Mouse (Mus musculus): ENCODE measurements around the gene Parp14. TPM values are rescaled to one million over a fixed set of nuclear protein-coding genes. Genes with fewer than 3 reads are reported as not detected.

Parp14 gene
- total and polyA plus RNA-seq, 3 experiments: 1.2 to 1.5 TPM; not detected in 1

GRCm38 (mm10) chr16:35856766-35857165 is 14.6 kb downstream of the Parp14 start (continued):
- TF ChIP-seq POLR2AphosphoS5 (IDR thresholded peaks at IDR 0.05; ENCODE audit: borderline replicate concordance, low read depth, low read length): no peak

GRCm38 (mm10) chr16:35855846-35856245 is 15.5 kb downstream of the Parp14 start:
- Histone ChIP-seq H3K27ac (ENCODE audit: control insufficient read depth, low read depth, low read length) (no peak overlapping the region), H3K36me3 (ENCODE audit: control insufficient read depth in 1 of 2, insufficient read depth in 2 of 2, low read length in 2 of 2) (peaks cover 0 to 9% of the 10 kb centered on the region in 2 experiments; a peak in 2 of 4 replicates), H3K4me3 (ENCODE audit: control insufficient read depth in 1 of 2, insufficient read depth in 1 of 2, low read depth in 2 of 2, low read length in 2 of 2) (no peak overlapping the region), H3K9me3 (replicated peaks; ENCODE audit: insufficient read depth, low read length) (no peaks in the 10 kb centered on the region), H3K4me1 (ENCODE audit: control insufficient read depth in 1 of 2, insufficient read depth in 2 of 2, low read length in 2 of 2) (peaks cover 4 to 9% of the 10 kb centered on the region in 2 experiments), H3K9ac (ENCODE audit: control insufficient read depth, low read depth, low read length, poor library complexity, severe bottlenecking) (no peak overlapping the region), H3K27me3 (ENCODE audit: control insufficient read depth in 1 of 2, insufficient read depth in 2 of 2, low read length in 2 of 2) (no peaks in the 10 kb centered on the region), H3K79me2 (ENCODE audit: control insufficient read depth, insufficient read depth, low read length, poor library complexity) (no peaks in the 10 kb centered on the region)
- no peak for DNase-seq (ENCODE audit: low read depth, low spot score)
- TF ChIP-seq MYB (IDR thresholded peaks at IDR 0.05; ENCODE audit: low read depth, low read length) (no peak), MEF2A (IDR thresholded peaks at IDR 0.05; ENCODE audit: extremely low read depth, insufficient replicate concordance, low read depth, low read length, poor library complexity, severe bottlenecking) (no peak), JUND (IDR thresholded peaks at IDR 0.05; ENCODE audit: low read depth, low read length) (no peak), ZNF384 (IDR thresholded peaks at IDR 0.05; ENCODE audit: low read depth, low read length) (no peak), UBTF (IDR thresholded peaks at IDR 0.05; ENCODE audit: borderline replicate concordance, insufficient read depth, low read depth, low read length) (no peak), POLR2AphosphoS5 (IDR thresholded peaks at IDR 0.05; ENCODE audit: borderline replicate concordance, low read depth, low read length) (no peak), ZC3H11A (IDR thresholded peaks at IDR 0.05; ENCODE audit: low read depth, low read length) (no peak), SMC3 (IDR thresholded peaks at IDR 0.05; ENCODE audit: low read depth, low read length) (no peak), ZKSCAN1 (IDR thresholded peaks at IDR 0.05; ENCODE audit: low read depth, low read length) (no peak), USF1 (IDR thresholded peaks at IDR 0.05; ENCODE audit: low read depth, low read length) (no peak), RCOR1 (IDR thresholded peaks at IDR 0.05; ENCODE audit: low read depth, low read length) (no peak), MAFK (IDR thresholded peaks at IDR 0.05; ENCODE audit: borderline replicate concordance, low read depth, low read length) (no peak), TBP (IDR thresholded peaks at IDR 0.05; ENCODE audit: low read depth, low read length) (no peak), EP300 (IDR thresholded peaks at IDR 0.05; ENCODE audit: low read depth in 1 of 2, low read length in 2 of 2) (no peak), MYC (IDR thresholded peaks at IDR 0.05; ENCODE audit: low read depth, low read length) (no peak), MAX (IDR thresholded peaks at IDR 0.05; ENCODE audit: low read length) (no peak), TAL1 (IDR thresholded peaks at IDR 0.05; ENCODE audit: low read length) (no peak), ETS1 (IDR thresholded peaks at IDR 0.05; ENCODE audit: low read depth, low read length) (no peak), POLR2A (IDR thresholded peaks at IDR 0.05; ENCODE audit: control insufficient read depth in 1 of 2, insufficient read depth in 1 of 2, low read depth in 1 of 2, low read length in 2 of 2, poor library complexity in 1 of 2) (no peak)

Measured in MEL (cell line).